Mouse (Mus musculus) testis, adult 2 months (tissue): ENCODE results near the gene Insc.

Experiments used
- CTCF ChIP-seq: fragments of 200-500 bp; IDR thresholded peaks from 2 replicates; pipeline ENCODE4 v1.5.1; 2012; ENCODE audit warnings: low read depth, mild to moderate bottlenecking, inconsistent platforms, low read length, moderate library complexity; ENCODE audit not compliant: control insufficient read depth, insufficient read depth, insufficient replicate concordance
- POLR2A ChIP-seq: fragments of 200-500 bp; IDR thresholded peaks from 2 replicates; pipeline ENCODE4 v1.6.1; 2012; ENCODE audit warnings: low read depth, mild to moderate bottlenecking, inconsistent platforms, low read length, moderate library complexity; ENCODE audit not compliant: control insufficient read depth

- TF ChIP-seq CTCF (no peak), POLR2A (no peak)
These were observed 93.8 kb downstream of the Insc start for GRCm38 (mm10) chr7:114837268-114837667.
